1 mouse cellular context compared by ENCODE assay signal in the genomic region with DNA sequence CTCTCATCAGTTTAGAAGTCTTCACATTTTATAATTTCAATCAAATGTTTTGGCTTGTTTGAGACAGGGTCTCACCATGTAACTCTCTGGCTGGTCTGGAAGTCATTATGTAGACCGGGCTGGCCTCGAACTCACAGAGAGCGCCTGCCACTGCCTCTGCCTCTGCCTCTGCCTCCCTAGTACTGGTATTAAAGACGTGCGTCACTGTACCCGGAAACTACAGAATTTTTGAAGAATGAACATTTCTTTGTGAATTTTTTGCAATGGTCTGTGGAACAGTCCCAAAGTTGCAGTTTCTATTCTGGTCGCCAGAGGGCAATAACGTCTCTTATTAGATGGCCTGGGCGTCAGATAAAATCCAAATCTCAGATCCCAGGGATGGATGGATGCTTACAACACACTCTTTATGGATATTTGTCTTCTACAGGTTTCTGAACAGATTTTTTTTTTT.
TF ChIP-seq lines count a peak whose summit lies in the region.

No protein-coding gene starts in this region.

TF ChIP-seq in CH12.LX, 34 proteins besides CTCF, POLR2A, EP300 and RAD21 (continued from another document):
- TF ChIP-seq E2F4 (IDR thresholded peaks at IDR 0.05; ENCODE audit: insufficient replicate concordance, low read depth, low read length) = no peak
- TF ChIP-seq ZC3H11A (IDR thresholded peaks at IDR 0.05; ENCODE audit: low read depth, low read length) = peak; percentile 92
- peak; percentile 60; the same call in 1 of the 2 replicates for TF ChIP-seq SIN3A (IDR thresholded peaks at IDR 0.05; ENCODE audit: low read length)
- TF ChIP-seq IRF4 (IDR thresholded peaks at IDR 0.05; ENCODE audit: low read depth, low read length) = peak; percentile 75
- no peak for TF ChIP-seq GABPA (IDR thresholded peaks at IDR 0.05; ENCODE audit: insufficient replicate concordance, low read depth, low read length)
- no peak for TF ChIP-seq TBP (conservative IDR thresholded peaks at IDR 0.05; ENCODE audit: low read depth, low read length)
- TF ChIP-seq ZNF384 (IDR thresholded peaks at IDR 0.05; ENCODE audit: low read depth, low read length) = peak; percentile 77
- peak; percentile 28; the same call in 1 of the 2 replicates for TF ChIP-seq ETS1 (conservative IDR thresholded peaks at IDR 0.05; ENCODE audit: low read depth, low read length)
- peak; percentile 40; the same call in 1 of the 2 replicates for TF ChIP-seq BHLHE40 (IDR thresholded peaks at IDR 0.05; ENCODE audit: low read depth, low read length)
- TF ChIP-seq MAZ (IDR thresholded peaks at IDR 0.05; ENCODE audit: low read depth, low read length) = 0 out of 2 replicates have a peak, but pooled peaks have one; percentile 36
- TF ChIP-seq MYC (IDR thresholded peaks at IDR 0.05; ENCODE audit: low read depth, low read length) = 0 out of 2 replicates have a peak, but pooled peaks have one; percentile 56
- no peak for TF ChIP-seq ZMIZ1 (IDR thresholded peaks at IDR 0.05; ENCODE audit: low read depth, low read length)
- TF ChIP-seq SMC3 (IDR thresholded peaks at IDR 0.05; ENCODE audit: low read depth, low read length) = peak; percentile 97
- 0 out of 2 replicates have a peak, but pooled peaks have one; percentile 27 for TF ChIP-seq NELFE (IDR thresholded peaks at IDR 0.05; ENCODE audit: low read depth, low read length)
- 0 out of 2 replicates have a peak, but pooled peaks have one; percentile 4 for TF ChIP-seq MAX (IDR thresholded peaks at IDR 0.05; ENCODE audit: low read length)
- TF ChIP-seq MXI1 (IDR thresholded peaks at IDR 0.05; ENCODE audit: low read depth, low read length) = 0 out of 2 replicates have a peak, but pooled peaks have one; percentile 49
- TF ChIP-seq JUN (IDR thresholded peaks at IDR 0.05; ENCODE audit: insufficient read depth, low read depth, low read length) = no peak
- 0 out of 2 replicates have a peak, but pooled peaks have one; percentile 36 for TF ChIP-seq JUND (conservative IDR thresholded peaks at IDR 0.05; ENCODE audit: low read depth, low read length)
